Mouse (Mus musculus): ENCODE measurements around the gene Shank2.

Gene Shank2

GRCm38 (mm10) chr7:144174329-144174728, 172.6 kb downstream of the Shank2 start:
- no peak for DNase-seq

- DNase-seq = no peak
Measured at GRCm38 (mm10) chr7:144175025-144175424, 173.3 kb downstream of the Shank2 start.

- no peak for DNase-seq
Measured at GRCm38 (mm10) chr7:144175481-144176233, 173.9 kb downstream of the Shank2 start.

GRCm38 (mm10) chr7:144176234-144176730, 174.6 kb downstream of the Shank2 start:
- no peak for DNase-seq

GRCm38 (mm10) chr7:144179436-144179835, 177.7 kb downstream of the Shank2 start:
- no peak for DNase-seq

GRCm38 (mm10) chr7:144180885-144181284, 179.2 kb downstream of the Shank2 start:
- DNase-seq = peak; percentile 56

GRCm38 (mm10) chr7:144187869-144188430, 186.2 kb downstream of the Shank2 start:
- no peak for DNase-seq

- DNase-seq = peak; percentile 3
Measured at GRCm38 (mm10) chr7:144189446-144189845, 187.7 kb downstream of the Shank2 start.

- DNase-seq = no peak
Measured at GRCm38 (mm10) chr7:144198491-144198890, 196.8 kb downstream of the Shank2 start.

- peak; percentile 50 for DNase-seq
Measured at GRCm38 (mm10) chr7:144202017-144202682, 200.4 kb downstream of the Shank2 start.

GRCm38 (mm10) chr7:144204290-144204689, 202.6 kb downstream of the Shank2 start:
- DNase-seq = no peak

GRCm38 (mm10) chr7:144205161-144205560, 203.4 kb downstream of the Shank2 start:
- no peak for DNase-seq

- DNase-seq = no peak
Measured at GRCm38 (mm10) chr7:144205837-144206236, 204.1 kb downstream of the Shank2 start.

GRCm38 (mm10) chr7:144206254-144206653, 204.5 kb downstream of the Shank2 start:
- no peak for DNase-seq

GRCm38 (mm10) chr7:144207100-144207499, 205.4 kb downstream of the Shank2 start:
- no peak for DNase-seq

- DNase-seq = peak; percentile 53
Measured at GRCm38 (mm10) chr7:144207849-144208248, 206.1 kb downstream of the Shank2 start.

GRCm38 (mm10) chr7:144208628-144209027, 206.9 kb downstream of the Shank2 start:
- no peak for DNase-seq

GRCm38 (mm10) chr7:144210526-144210925, 208.8 kb downstream of the Shank2 start:
- no peak for DNase-seq

GRCm38 (mm10) chr7:144212694-144213093, 211.0 kb downstream of the Shank2 start:
- DNase-seq = no peak

- DNase-seq = peak; percentile 76
Measured at GRCm38 (mm10) chr7:144217192-144217591, 215.5 kb downstream of the Shank2 start.

GRCm38 (mm10) chr7:144228683-144229082, 227.0 kb downstream of the Shank2 start:
- DNase-seq = no peak

- DNase-seq = no peak
Measured at GRCm38 (mm10) chr7:144229421-144229820, 227.7 kb downstream of the Shank2 start.

GRCm38 (mm10) chr7:144232132-144232706, 230.5 kb downstream of the Shank2 start:
- DNase-seq = no peak
